Mouse (Mus musculus): ENCODE results near the gene Ripor2. TPM values are rescaled to one million over a fixed set of nuclear protein-coding genes. Genes with fewer than 3 reads are reported as not detected.

Ripor2 gene
- total and polyA plus RNA-seq, 3 experiments: 4.7 to 8.2 (median 7.4) TPM

- no peak overlapping the region for H3K9ac ChIP-seq (ENCODE audit: low read depth, low read length)
- no peak for DNase-seq
- WGBS: 92% methylated on average over 2 of the region's 2 CpGs
- no peak overlapping the region for H3K27ac ChIP-seq
- H3K4me3 ChIP-seq: no peak overlapping the region
- no peaks in the 10 kb centered on the region for H3K36me3 ChIP-seq (ENCODE audit: control insufficient read depth, insufficient read depth, low read length)
- H3K79me2 ChIP-seq (replicated peaks; ENCODE audit: control insufficient read depth, insufficient read depth, low read length): no peaks in the 10 kb centered on the region
- no peaks in the 10 kb centered on the region for H3K27me3 ChIP-seq (ENCODE audit: control insufficient read depth, insufficient read depth, low read length)
- H3K4me1 ChIP-seq (ENCODE audit: control insufficient read depth, insufficient read depth, low read length): no peaks in the 10 kb centered on the region
- intact Hi-C loops (cut with DNase I): no loop called here
- TF ChIP-seq EP300 (IDR thresholded peaks at IDR 0.05; ENCODE audit: insufficient read depth, low read depth, low read length) (no peak), CTCF (IDR thresholded peaks at IDR 0.05) (no peak)
Observed at GRCm38 (mm10) chr13:24670676-24671075, 88.7 kb downstream of the Ripor2 start.

GRCm38 (mm10) chr13:24679027-24679680, 97.2 kb downstream of the Ripor2 start:
- no peak overlapping the region for H3K4me3 ChIP-seq
- no peaks in the 10 kb centered on the region for H3K79me2 ChIP-seq (replicated peaks; ENCODE audit: control insufficient read depth, insufficient read depth, low read length)
- H3K36me3 ChIP-seq (ENCODE audit: control insufficient read depth, insufficient read depth, low read length): no peaks in the 10 kb centered on the region
- H3K27me3 ChIP-seq (ENCODE audit: control insufficient read depth, insufficient read depth, low read length): no peaks in the 10 kb centered on the region
- H3K9ac ChIP-seq (ENCODE audit: low read depth, low read length): no peak overlapping the region
- WGBS: 66% methylated on average over 15 of the region's 15 CpGs
- intact Hi-C loops (cut with DNase I): no loop called here
- H3K27ac ChIP-seq: no peak overlapping the region
- H3K4me1 ChIP-seq (ENCODE audit: control insufficient read depth, insufficient read depth, low read length): no peaks in the 10 kb centered on the region
- TF ChIP-seq POLR2A (IDR thresholded peaks at IDR 0.05; ENCODE audit: insufficient read depth, low read depth, low read length): no peak
- no peak for TF ChIP-seq CTCF (IDR thresholded peaks at IDR 0.05)
- TF ChIP-seq EP300 (IDR thresholded peaks at IDR 0.05; ENCODE audit: insufficient read depth, low read depth, low read length): no peak
- no peak for DNase-seq

- H3K27me3 ChIP-seq (ENCODE audit: control insufficient read depth, insufficient read depth, low read length): no peaks in the 10 kb centered on the region
- H3K36me3 ChIP-seq (ENCODE audit: control insufficient read depth, insufficient read depth, low read length): no peaks in the 10 kb centered on the region
- no peak overlapping the region for H3K27ac ChIP-seq
- H3K9ac ChIP-seq (ENCODE audit: low read depth, low read length): no peak overlapping the region
- H3K79me2 ChIP-seq (replicated peaks; ENCODE audit: control insufficient read depth, insufficient read depth, low read length): no peaks in the 10 kb centered on the region
- no peak for DNase-seq
- WGBS: 97% methylated on average over 4 of the region's 4 CpGs
- TF ChIP-seq POLR2A (IDR thresholded peaks at IDR 0.05; ENCODE audit: insufficient read depth, low read depth, low read length) (no peak), EP300 (IDR thresholded peaks at IDR 0.05; ENCODE audit: insufficient read depth, low read depth, low read length) (no peak), CTCF (IDR thresholded peaks at IDR 0.05) (no peak)
- intact Hi-C loops (cut with DNase I): loop anchor here (10.0 kb wide), 1 partner anchor 266 kb away; no protein-coding TSS in a partner anchor
- peaks cover 2% of the 10 kb centered on the region; the same call in 1 of the 2 replicates for H3K4me1 ChIP-seq (ENCODE audit: control insufficient read depth, insufficient read depth, low read length)
- H3K4me3 ChIP-seq: no peak overlapping the region
Observed at GRCm38 (mm10) chr13:24680951-24681350, 99.0 kb downstream of the Ripor2 start.

GRCm38 (mm10) chr13:24682346-24682745, 100.4 kb downstream of the Ripor2 start:
- H3K36me3 ChIP-seq (ENCODE audit: control insufficient read depth, insufficient read depth, low read length): no peaks in the 10 kb centered on the region
- TF ChIP-seq CTCF (IDR thresholded peaks at IDR 0.05) (no peak), EP300 (IDR thresholded peaks at IDR 0.05; ENCODE audit: insufficient read depth, low read depth, low read length) (no peak), POLR2A (IDR thresholded peaks at IDR 0.05; ENCODE audit: insufficient read depth, low read depth, low read length) (no peak)
- no peak for DNase-seq
- peaks cover 3% of the 10 kb centered on the region; the same call in 1 of the 2 replicates for H3K4me1 ChIP-seq (ENCODE audit: control insufficient read depth, insufficient read depth, low read length)
- no peak overlapping the region for H3K27ac ChIP-seq
- H3K27me3 ChIP-seq (ENCODE audit: control insufficient read depth, insufficient read depth, low read length): no peaks in the 10 kb centered on the region
- intact Hi-C loops (cut with DNase I): loop anchor here (10.0 kb wide), 1 partner anchor 268 kb away; no protein-coding TSS in a partner anchor
- no peak overlapping the region for H3K4me3 ChIP-seq
- no peak overlapping the region for H3K9ac ChIP-seq (ENCODE audit: low read depth, low read length)
- no peaks in the 10 kb centered on the region for H3K79me2 ChIP-seq (replicated peaks; ENCODE audit: control insufficient read depth, insufficient read depth, low read length)
- WGBS: 69% methylated on average over 5 of the region's 5 CpGs

- Histone ChIP-seq H3K36me3 (ENCODE audit: control insufficient read depth, insufficient read depth, low read length) (no peaks in the 10 kb centered on the region), H3K4me1 (ENCODE audit: control insufficient read depth, insufficient read depth, low read length) (peaks cover 3% of the 10 kb centered on the region; the same call in 1 of the 2 replicates), H3K27ac (no peak overlapping the region), H3K9ac (ENCODE audit: low read depth, low read length) (no peak overlapping the region), H3K4me3 (no peak overlapping the region), H3K27me3 (ENCODE audit: control insufficient read depth, insufficient read depth, low read length) (no peaks in the 10 kb centered on the region), H3K79me2 (replicated peaks; ENCODE audit: control insufficient read depth, insufficient read depth, low read length) (no peaks in the 10 kb centered on the region)
- DNase-seq: no peak
- 59% methylated on average over 2 of the region's 2 CpGs for WGBS
- intact Hi-C loops (cut with DNase I): loop anchor here (10.0 kb wide), 1 partner anchor 270 kb away; no protein-coding TSS in a partner anchor
- TF ChIP-seq POLR2A (IDR thresholded peaks at IDR 0.05; ENCODE audit: insufficient read depth, low read depth, low read length) (no peak), EP300 (IDR thresholded peaks at IDR 0.05; ENCODE audit: insufficient read depth, low read depth, low read length) (no peak), CTCF (IDR thresholded peaks at IDR 0.05) (no peak)
Observed at GRCm38 (mm10) chr13:24684503-24684902, 102.5 kb downstream of the Ripor2 start.

- Histone ChIP-seq H3K4me1 (ENCODE audit: control insufficient read depth, insufficient read depth, low read length) (peaks cover 3% of the 10 kb centered on the region; the same call in 1 of the 2 replicates), H3K9ac (ENCODE audit: low read depth, low read length) (no peak overlapping the region), H3K27me3 (ENCODE audit: control insufficient read depth, insufficient read depth, low read length) (no peaks in the 10 kb centered on the region), H3K4me3 (no peak overlapping the region), H3K36me3 (ENCODE audit: control insufficient read depth, insufficient read depth, low read length) (no peaks in the 10 kb centered on the region), H3K27ac (no peak overlapping the region), H3K79me2 (replicated peaks; ENCODE audit: control insufficient read depth, insufficient read depth, low read length) (no peaks in the 10 kb centered on the region)
- TF ChIP-seq POLR2A (IDR thresholded peaks at IDR 0.05; ENCODE audit: insufficient read depth, low read depth, low read length) (no peak), CTCF (IDR thresholded peaks at IDR 0.05) (no peak), EP300 (IDR thresholded peaks at IDR 0.05; ENCODE audit: insufficient read depth, low read depth, low read length) (no peak)
- DNase-seq: no peak
- 52% methylated on average over 5 of the region's 5 CpGs for WGBS
- intact Hi-C loops (cut with DNase I): loop anchor here (2.0 to 10.0 kb wide), 5 partner anchors 64 to 349 kb away; no protein-coding TSS in a partner anchor
Observed at GRCm38 (mm10) chr13:24685846-24686245, 103.9 kb downstream of the Ripor2 start.

All from heart, adult 2 months (tissue).